Mouse (Mus musculus): ENCODE results near the gene Map3k6. TPM values are rescaled to one million over a fixed set of nuclear protein-coding genes. Genes with fewer than 3 reads are reported as not detected.

Gene Map3k6
- polyA plus RNA-seq, 1 experiment = 4.7 TPM

DNA sequence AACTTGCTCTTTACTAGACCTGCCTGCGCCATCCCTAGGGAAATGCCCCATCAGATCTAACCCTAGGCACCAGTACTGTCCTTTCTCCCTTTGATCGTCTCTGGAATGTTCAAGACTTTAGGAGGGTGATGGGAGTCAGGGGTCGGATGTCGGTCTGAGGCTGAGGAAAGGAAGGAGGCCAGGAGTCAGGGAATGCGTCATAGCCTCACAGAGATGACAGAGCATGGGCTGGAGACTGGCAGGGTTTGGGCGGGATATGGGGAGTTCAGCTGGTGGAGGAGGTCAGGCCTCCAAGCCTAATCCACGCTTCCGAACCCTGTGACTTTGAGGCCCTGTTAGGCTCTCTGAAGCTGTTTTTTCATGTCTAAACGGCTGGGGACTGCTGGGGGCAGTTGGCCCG is 27.0 kb upstream of the Map3k6 start:
- Histone ChIP-seq H3K4me1 (ENCODE audit: control insufficient read depth, insufficient read depth, low read length) (peaks cover 25% of the 10 kb centered on the region), H3K4me3 (ENCODE audit: control insufficient read depth, low read depth, low read length) (peak overlapping the region; percentile 12; the same call in 1 of the 2 replicates), H3K36me3 (ENCODE audit: control insufficient read depth, insufficient read depth, low read length) (no peaks in the 10 kb centered on the region), H3K27ac (ENCODE audit: control insufficient read depth, insufficient read depth, low read depth, low read length) (no peak overlapping the region), H3K27me3 (ENCODE audit: control insufficient read depth, insufficient read depth, low read length) (no peaks in the 10 kb centered on the region)
- TF ChIP-seq POLR2A (IDR thresholded peaks at IDR 0.05; ENCODE audit: control insufficient read depth, low read depth, low read length) (no peak), CTCF (IDR thresholded peaks at IDR 0.05; ENCODE audit: control insufficient read depth, insufficient read depth, insufficient replicate concordance, low read depth, low read length) (no peak)

GRCm38 (mm10) chr4:133217641-133218040 is 23.0 kb upstream of the Map3k6 start:
- Histone ChIP-seq H3K27ac (ENCODE audit: control insufficient read depth, insufficient read depth, low read depth, low read length) (no peak overlapping the region), H3K4me3 (ENCODE audit: control insufficient read depth, low read depth, low read length) (no peak overlapping the region), H3K27me3 (ENCODE audit: control insufficient read depth, insufficient read depth, low read length) (no peaks in the 10 kb centered on the region), H3K36me3 (ENCODE audit: control insufficient read depth, insufficient read depth, low read length) (no peaks in the 10 kb centered on the region), H3K4me1 (ENCODE audit: control insufficient read depth, insufficient read depth, low read length) (peaks cover 20% of the 10 kb centered on the region)
- peak; percentile 98 for TF ChIP-seq CTCF (IDR thresholded peaks at IDR 0.05; ENCODE audit: control insufficient read depth, insufficient read depth, insufficient replicate concordance, low read depth, low read length)
- no peak for TF ChIP-seq POLR2A (IDR thresholded peaks at IDR 0.05; ENCODE audit: control insufficient read depth, low read depth, low read length)

- Histone ChIP-seq H3K27ac (ENCODE audit: control insufficient read depth, insufficient read depth, low read depth, low read length) (no peak overlapping the region), H3K4me3 (ENCODE audit: control insufficient read depth, low read depth, low read length) (no peak overlapping the region), H3K4me1 (ENCODE audit: control insufficient read depth, insufficient read depth, low read length) (peaks cover 10% of the 10 kb centered on the region), H3K36me3 (ENCODE audit: control insufficient read depth, insufficient read depth, low read length) (no peaks in the 10 kb centered on the region), H3K27me3 (ENCODE audit: control insufficient read depth, insufficient read depth, low read length) (no peaks in the 10 kb centered on the region)
- TF ChIP-seq CTCF (IDR thresholded peaks at IDR 0.05; ENCODE audit: control insufficient read depth, insufficient read depth, insufficient replicate concordance, low read depth, low read length) (no peak), POLR2A (IDR thresholded peaks at IDR 0.05; ENCODE audit: control insufficient read depth, low read depth, low read length) (no peak)
These were observed 21.9 kb upstream of the Map3k6 start for GRCm38 (mm10) chr4:133218745-133219144.

GRCm38 (mm10) chr4:133220656-133221055 is 20.0 kb upstream of the Map3k6 start:
- Histone ChIP-seq H3K4me3 (ENCODE audit: control insufficient read depth, low read depth, low read length) (peak overlapping the region; percentile 1), H3K27ac (ENCODE audit: control insufficient read depth, insufficient read depth, low read depth, low read length) (no peak overlapping the region), H3K27me3 (ENCODE audit: control insufficient read depth, insufficient read depth, low read length) (no peaks in the 10 kb centered on the region), H3K36me3 (ENCODE audit: control insufficient read depth, insufficient read depth, low read length) (no peaks in the 10 kb centered on the region), H3K4me1 (ENCODE audit: control insufficient read depth, insufficient read depth, low read length) (peaks cover 9% of the 10 kb centered on the region)
- TF ChIP-seq CTCF (IDR thresholded peaks at IDR 0.05; ENCODE audit: control insufficient read depth, insufficient read depth, insufficient replicate concordance, low read depth, low read length) = no peak
- no peak for TF ChIP-seq POLR2A (IDR thresholded peaks at IDR 0.05; ENCODE audit: control insufficient read depth, low read depth, low read length)

GRCm38 (mm10) chr4:133221701-133222100 is 18.9 kb upstream of the Map3k6 start:
- Histone ChIP-seq H3K27me3 (ENCODE audit: control insufficient read depth, insufficient read depth, low read length) (no peaks in the 10 kb centered on the region), H3K27ac (ENCODE audit: control insufficient read depth, insufficient read depth, low read depth, low read length) (no peak overlapping the region), H3K4me3 (ENCODE audit: control insufficient read depth, low read depth, low read length) (no peak overlapping the region), H3K36me3 (ENCODE audit: control insufficient read depth, insufficient read depth, low read length) (no peaks in the 10 kb centered on the region), H3K4me1 (ENCODE audit: control insufficient read depth, insufficient read depth, low read length) (peaks cover 14% of the 10 kb centered on the region)
- TF ChIP-seq POLR2A (IDR thresholded peaks at IDR 0.05; ENCODE audit: control insufficient read depth, low read depth, low read length) (no peak), CTCF (IDR thresholded peaks at IDR 0.05; ENCODE audit: control insufficient read depth, insufficient read depth, insufficient replicate concordance, low read depth, low read length) (no peak)

DNA sequence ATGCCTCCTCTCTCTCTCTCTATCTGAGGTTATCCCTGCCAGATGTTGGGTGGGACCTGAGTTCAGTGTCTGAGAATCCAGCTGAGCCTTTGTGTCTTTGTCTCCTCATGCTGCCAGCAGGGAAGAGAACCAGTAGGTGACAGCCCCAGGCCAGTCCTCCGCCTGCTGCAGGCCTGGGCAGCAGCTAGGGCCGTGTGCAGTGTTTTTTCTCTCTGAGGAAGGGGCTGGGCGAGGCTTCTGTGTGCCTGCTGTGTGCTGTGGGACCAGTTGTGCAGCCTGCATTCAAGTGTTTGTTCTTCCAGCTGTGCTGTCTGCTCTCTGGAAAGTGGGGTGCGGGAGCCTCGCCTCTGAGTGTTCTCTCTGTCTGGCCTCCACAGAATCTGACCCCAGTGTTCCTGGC is 16.7 kb upstream of the Map3k6 start:
- Histone ChIP-seq H3K4me1 (ENCODE audit: control insufficient read depth, insufficient read depth, low read length) (peaks cover 14% of the 10 kb centered on the region), H3K27me3 (ENCODE audit: control insufficient read depth, insufficient read depth, low read length) (no peaks in the 10 kb centered on the region), H3K36me3 (ENCODE audit: control insufficient read depth, insufficient read depth, low read length) (no peaks in the 10 kb centered on the region), H3K4me3 (ENCODE audit: control insufficient read depth, low read depth, low read length) (no peak overlapping the region), H3K27ac (ENCODE audit: control insufficient read depth, insufficient read depth, low read depth, low read length) (no peak overlapping the region)
- TF ChIP-seq POLR2A (IDR thresholded peaks at IDR 0.05; ENCODE audit: control insufficient read depth, low read depth, low read length) (no peak), CTCF (IDR thresholded peaks at IDR 0.05; ENCODE audit: control insufficient read depth, insufficient read depth, insufficient replicate concordance, low read depth, low read length) (no peak)

DNA sequence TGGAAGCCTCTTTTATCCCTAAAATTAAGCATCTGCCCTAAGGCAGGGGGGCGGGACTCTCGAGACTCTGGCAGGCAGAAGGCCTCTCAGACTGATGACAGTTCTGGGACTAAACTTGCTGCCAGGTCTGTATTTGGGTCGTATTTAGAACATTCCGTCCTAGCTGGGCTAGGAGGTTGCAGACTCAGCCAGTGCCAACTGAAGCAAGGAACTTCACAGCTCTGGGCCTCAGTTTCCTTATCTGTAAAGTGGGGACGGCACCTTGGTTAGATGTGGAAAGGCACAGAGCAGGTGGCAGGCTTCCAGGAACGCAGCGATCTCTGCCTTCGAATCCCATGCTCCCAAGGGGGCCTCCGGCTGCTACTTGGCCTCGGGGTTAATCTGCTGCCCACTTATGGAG is 14.5 kb upstream of the Map3k6 start:
- Histone ChIP-seq H3K4me1 (ENCODE audit: control insufficient read depth, insufficient read depth, low read length) (peaks cover 8% of the 10 kb centered on the region), H3K36me3 (ENCODE audit: control insufficient read depth, insufficient read depth, low read length) (no peaks in the 10 kb centered on the region), H3K27me3 (ENCODE audit: control insufficient read depth, insufficient read depth, low read length) (no peaks in the 10 kb centered on the region), H3K27ac (ENCODE audit: control insufficient read depth, insufficient read depth, low read depth, low read length) (no peak overlapping the region), H3K4me3 (ENCODE audit: control insufficient read depth, low read depth, low read length) (no peak overlapping the region)
- TF ChIP-seq CTCF (IDR thresholded peaks at IDR 0.05; ENCODE audit: control insufficient read depth, insufficient read depth, insufficient replicate concordance, low read depth, low read length) (no peak), POLR2A (IDR thresholded peaks at IDR 0.05; ENCODE audit: control insufficient read depth, low read depth, low read length) (no peak)

DNA sequence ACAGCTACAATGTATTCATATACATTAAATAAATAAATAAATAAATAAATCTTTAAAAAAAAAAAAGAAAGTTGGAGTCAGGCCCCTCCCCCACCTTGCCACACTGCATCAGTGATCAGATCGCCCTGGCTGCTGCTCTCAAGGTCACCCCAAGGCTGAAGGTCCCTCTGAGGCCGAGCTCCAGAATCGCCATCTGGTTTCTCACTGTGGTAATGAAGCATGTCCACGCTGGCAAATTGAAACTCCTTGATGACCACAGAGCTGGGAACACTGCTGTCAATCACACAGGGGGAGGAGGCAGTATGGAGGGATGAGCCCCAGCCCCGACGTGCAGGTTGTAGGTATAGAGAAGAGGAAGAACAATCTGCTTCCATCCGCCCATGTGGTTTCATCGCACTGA is 13.0 kb upstream of the Map3k6 start:
- no peaks in the 10 kb centered on the region for H3K36me3 ChIP-seq (ENCODE audit: control insufficient read depth, insufficient read depth, low read length)
- TF ChIP-seq CTCF (IDR thresholded peaks at IDR 0.05; ENCODE audit: control insufficient read depth, insufficient read depth, insufficient replicate concordance, low read depth, low read length) (no peak), POLR2A (IDR thresholded peaks at IDR 0.05; ENCODE audit: control insufficient read depth, low read depth, low read length) (no peak)
- H3K27me3 ChIP-seq (ENCODE audit: control insufficient read depth, insufficient read depth, low read length) = no peaks in the 10 kb centered on the region
- peaks cover 6% of the 10 kb centered on the region for H3K4me1 ChIP-seq (ENCODE audit: control insufficient read depth, insufficient read depth, low read length)
- no peak overlapping the region for H3K4me3 ChIP-seq (ENCODE audit: control insufficient read depth, low read depth, low read length)
- no peak overlapping the region for H3K27ac ChIP-seq (ENCODE audit: control insufficient read depth, insufficient read depth, low read depth, low read length)

All from testis, adult 2 months (tissue).